Mouse (Mus musculus) midbrain, embryonic 11.5 days (tissue): ENCODE results near the gene Cd274. TPM values are rescaled to one million over a fixed set of nuclear protein-coding genes. Genes with fewer than 3 reads are reported as not detected.
A peak's percentile ranks its signal among the peaks of the same experiment; 100 is the strongest.

Source experiments
- ATAC-seq: fragments of 200-750 bp; cut with Nextera tagmentation; 2 replicates; pipeline ENCODE4 v1.8.0; 2017; ENCODE audit warnings: moderate TSS enrichment, moderate library complexity; ENCODE audit not compliant: low FRiP score
- DNase-seq: peaks from one replicate; pipeline ENCODE4 v3.0.0; 2015; ENCODE audit warnings: low spot score; ENCODE audit errors: missing footprints
- H3K27ac ChIP-seq: fragments of 300-500 bp; sonication (generic); 2 replicates; pipeline ENCODE4 v1.5.1; 2014; ENCODE audit warnings: low read depth, low read length
- H3K27me3 ChIP-seq: fragments of 300-500 bp; sonication (generic); 2 replicates; pipeline ENCODE4 v1.6.1; 2014; ENCODE audit warnings: mild to moderate bottlenecking, low read length, moderate library complexity, mixed read lengths; ENCODE audit not compliant: control insufficient read depth, insufficient read depth
- H3K36me3 ChIP-seq: fragments of 300-500 bp; sonication (generic); 2 replicates; pipeline ENCODE4 v1.6.1; 2014; ENCODE audit warnings: mild to moderate bottlenecking, low read length, moderate library complexity, mixed read lengths; ENCODE audit not compliant: control insufficient read depth, insufficient read depth
- H3K4me1 ChIP-seq: fragments of 300-500 bp; sonication (generic); 2 replicates; pipeline ENCODE4 v1.6.1; 2014; ENCODE audit warnings: low read length; ENCODE audit not compliant: control insufficient read depth, insufficient read depth
- H3K4me2 ChIP-seq: fragments of 300-500 bp; sonication (generic); 2 replicates; pipeline ENCODE4 v1.6.1; 2014; ENCODE audit warnings: mild to moderate bottlenecking, moderate library complexity
- H3K4me3 ChIP-seq: fragments of 300-500 bp; sonication (generic); 2 replicates; pipeline ENCODE4 v1.5.1; 2014; ENCODE audit warnings: low read depth, low read length
- H3K9ac ChIP-seq: fragments of 300-500 bp; sonication (generic); 2 replicates; pipeline ENCODE4 v1.6.1; 2014; ENCODE audit warnings: low read length
- H3K9me3 ChIP-seq: fragments of 300-500 bp; sonication (generic); 2 replicates; pipeline ENCODE4 v1.6.1; 2016; ENCODE audit warnings: low read length; ENCODE audit not compliant: control insufficient read depth
- WGBS: fragments of 180-500 bp; shearing (Covaris S2); extraction: QIAGEN DNeasy Blood & Tissue Kit; methylation state at CpG from one replicate; pipeline ENCODE4 v1.1.7; 2014; 5-methylcytosine and 5-hydroxymethylcytosine counted together
- polyA plus RNA-seq: library from polyadenylated mRNA; unstranded; fragments of >200 nt; fragmentation: Nextera tagmentation; extraction: Ambion mirVana; gene quantifications from 2 replicates; pipeline ENCODE4 v1.2.1, GENCODE M21; 2014

Gene Cd274
- polyA plus RNA-seq, 1 experiment from 2014 or later: 0.34 TPM

DNA sequence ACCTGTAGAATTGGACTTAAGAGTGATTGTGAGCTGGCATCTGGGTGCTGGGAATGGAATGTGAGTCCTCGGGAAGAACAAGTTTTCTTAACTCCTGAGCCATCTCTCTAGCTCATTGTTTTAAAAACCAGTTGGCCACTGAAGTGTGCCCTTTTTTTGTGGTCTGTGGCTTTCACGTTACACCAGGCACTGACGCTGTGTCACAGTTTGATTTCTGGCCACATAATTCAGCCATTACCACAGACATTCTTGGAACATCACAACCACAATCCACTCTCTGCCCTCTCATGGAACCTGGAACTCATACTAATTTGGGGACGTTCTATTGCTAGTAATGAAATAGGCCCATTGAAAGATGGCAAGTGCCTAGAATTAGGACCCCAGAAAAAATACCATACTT, 26.2 kb upstream of the Cd274 start:
- no peak overlapping the region for H3K4me3 ChIP-seq

DNA sequence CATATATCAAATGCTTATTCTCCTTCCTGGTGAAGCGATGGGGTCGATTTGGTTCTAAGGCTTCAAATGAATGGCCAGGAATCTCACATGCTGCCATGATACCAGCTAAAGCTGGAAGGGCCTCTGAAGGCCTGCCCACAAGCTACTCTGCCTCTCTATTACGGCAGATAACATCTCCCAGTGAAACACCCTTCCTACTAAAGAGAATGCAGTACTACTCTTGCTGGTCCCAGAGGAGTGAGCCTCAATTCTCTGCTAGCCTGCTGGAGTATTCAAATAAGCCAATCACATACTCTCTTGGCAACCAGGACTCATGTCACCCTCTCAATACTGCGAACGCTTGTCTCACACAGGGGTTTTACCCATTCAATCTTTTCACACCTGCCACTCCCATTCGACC, 25.0 kb upstream of the Cd274 start:
- no peaks in the 10 kb centered on the region for H3K36me3 ChIP-seq
- WGBS: 88% methylated on average over 6 of the region's 6 CpGs
- no peaks in the 10 kb centered on the region for H3K4me1 ChIP-seq
- H3K27me3 ChIP-seq: no peaks in the 10 kb centered on the region
- H3K9me3 ChIP-seq: no peaks in the 10 kb centered on the region
- no peak for DNase-seq
- H3K27ac ChIP-seq: no peak overlapping the region
- no peak overlapping the region for H3K9ac ChIP-seq
- no peak overlapping the region for H3K4me3 ChIP-seq
- no peak for ATAC-seq
- H3K4me2 ChIP-seq: no peak overlapping the region

More for the DNA sequence above, 26.2 kb upstream of the Cd274 start:
- ATAC-seq: no peak
- 86% methylated on average over 4 of the region's 4 CpGs for WGBS
- no peak overlapping the region for H3K9ac ChIP-seq
- H3K27me3 ChIP-seq: no peaks in the 10 kb centered on the region
- no peak for DNase-seq
- H3K9me3 ChIP-seq: no peaks in the 10 kb centered on the region
- no peak overlapping the region for H3K27ac ChIP-seq
- no peaks in the 10 kb centered on the region for H3K4me1 ChIP-seq
- H3K36me3 ChIP-seq: no peaks in the 10 kb centered on the region
- H3K4me2 ChIP-seq: no peak overlapping the region

DNA sequence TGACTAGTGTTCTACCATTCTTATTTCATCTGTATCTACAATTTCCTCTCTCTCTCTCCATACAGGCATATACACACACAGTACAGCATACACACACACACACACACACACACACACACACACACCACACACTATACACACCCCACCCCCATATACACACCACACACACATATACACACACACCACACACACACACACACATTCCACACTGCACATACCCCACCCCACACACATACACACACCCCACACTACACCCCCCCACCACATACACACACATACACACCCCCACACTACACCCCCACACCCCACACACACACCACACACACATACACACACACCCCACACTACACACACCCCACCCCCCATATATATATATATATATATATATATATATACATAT, 22.4 kb upstream of the Cd274 start:
- no peaks in the 10 kb centered on the region for H3K4me1 ChIP-seq
- no peak overlapping the region for H3K9ac ChIP-seq
- H3K27me3 ChIP-seq: no peaks in the 10 kb centered on the region
- H3K9me3 ChIP-seq: no peaks in the 10 kb centered on the region
- no peak overlapping the region for H3K4me3 ChIP-seq
- H3K36me3 ChIP-seq: no peaks in the 10 kb centered on the region
- H3K27ac ChIP-seq: no peak overlapping the region
- ATAC-seq (no peak), DNase-seq (no peak)
- H3K4me2 ChIP-seq: no peak overlapping the region

DNA sequence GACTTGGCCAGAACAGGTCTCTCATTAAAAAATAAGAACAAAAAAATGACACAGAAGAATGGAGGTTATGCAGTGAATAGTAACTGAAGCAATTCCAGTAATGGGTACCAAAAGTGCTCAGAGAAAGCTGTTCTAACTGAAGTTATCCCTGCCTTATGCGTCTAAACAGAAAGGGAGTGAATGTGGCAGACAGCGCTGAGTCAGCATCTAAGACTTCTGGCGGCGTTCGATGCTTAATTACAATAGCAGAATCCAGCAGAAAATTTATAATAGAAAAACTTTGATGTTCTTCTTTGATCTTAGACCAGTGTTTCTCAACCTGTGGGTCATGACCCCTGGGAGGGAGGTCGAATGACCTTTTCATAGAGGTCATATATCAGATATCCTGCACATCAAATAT, 21.6 kb upstream of the Cd274 start:
- Histone ChIP-seq H3K36me3 (no peaks in the 10 kb centered on the region), H3K4me2 (no peak overlapping the region), H3K4me1 (no peaks in the 10 kb centered on the region), H3K9ac (no peak overlapping the region), H3K4me3 (no peak overlapping the region), H3K27ac (no peak overlapping the region), H3K27me3 (no peaks in the 10 kb centered on the region), H3K9me3 (no peaks in the 10 kb centered on the region)
- WGBS: 89% methylated on average over 6 of the region's 6 CpGs
- ATAC-seq: no peak
- DNase-seq: no peak

DNA sequence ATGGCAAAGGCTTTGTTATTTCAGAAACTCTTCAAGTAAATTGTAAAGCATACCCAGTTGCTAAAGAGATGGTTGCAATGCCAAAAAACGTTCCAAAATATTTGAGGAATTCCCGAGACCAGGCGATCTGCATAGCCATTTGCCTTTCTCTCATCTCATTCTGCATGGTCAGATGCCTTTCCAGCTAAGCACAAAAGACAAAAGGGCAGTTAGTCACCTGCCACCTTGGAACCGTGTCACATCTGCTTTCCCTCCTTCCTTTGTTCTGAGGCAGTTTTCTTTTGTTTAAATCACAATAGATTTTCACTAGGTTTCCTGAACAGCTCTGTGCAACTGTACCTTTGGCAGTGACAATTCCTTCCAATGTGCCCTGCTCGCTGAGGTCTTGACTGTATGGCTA, 16.3 kb upstream of the Cd274 start:
- 57% methylated on average over 5 of the region's 5 CpGs for WGBS
- Histone ChIP-seq H3K36me3 (no peaks in the 10 kb centered on the region), H3K4me1 (peaks cover 3% of the 10 kb centered on the region; the same call in 1 of the 2 replicates), H3K9ac (no peak overlapping the region), H3K9me3 (no peaks in the 10 kb centered on the region), H3K27ac (no peak overlapping the region), H3K4me3 (no peak overlapping the region), H3K27me3 (no peaks in the 10 kb centered on the region), H3K4me2 (no peak overlapping the region)
- ATAC-seq (no peak), DNase-seq (peak; percentile 72)

DNA sequence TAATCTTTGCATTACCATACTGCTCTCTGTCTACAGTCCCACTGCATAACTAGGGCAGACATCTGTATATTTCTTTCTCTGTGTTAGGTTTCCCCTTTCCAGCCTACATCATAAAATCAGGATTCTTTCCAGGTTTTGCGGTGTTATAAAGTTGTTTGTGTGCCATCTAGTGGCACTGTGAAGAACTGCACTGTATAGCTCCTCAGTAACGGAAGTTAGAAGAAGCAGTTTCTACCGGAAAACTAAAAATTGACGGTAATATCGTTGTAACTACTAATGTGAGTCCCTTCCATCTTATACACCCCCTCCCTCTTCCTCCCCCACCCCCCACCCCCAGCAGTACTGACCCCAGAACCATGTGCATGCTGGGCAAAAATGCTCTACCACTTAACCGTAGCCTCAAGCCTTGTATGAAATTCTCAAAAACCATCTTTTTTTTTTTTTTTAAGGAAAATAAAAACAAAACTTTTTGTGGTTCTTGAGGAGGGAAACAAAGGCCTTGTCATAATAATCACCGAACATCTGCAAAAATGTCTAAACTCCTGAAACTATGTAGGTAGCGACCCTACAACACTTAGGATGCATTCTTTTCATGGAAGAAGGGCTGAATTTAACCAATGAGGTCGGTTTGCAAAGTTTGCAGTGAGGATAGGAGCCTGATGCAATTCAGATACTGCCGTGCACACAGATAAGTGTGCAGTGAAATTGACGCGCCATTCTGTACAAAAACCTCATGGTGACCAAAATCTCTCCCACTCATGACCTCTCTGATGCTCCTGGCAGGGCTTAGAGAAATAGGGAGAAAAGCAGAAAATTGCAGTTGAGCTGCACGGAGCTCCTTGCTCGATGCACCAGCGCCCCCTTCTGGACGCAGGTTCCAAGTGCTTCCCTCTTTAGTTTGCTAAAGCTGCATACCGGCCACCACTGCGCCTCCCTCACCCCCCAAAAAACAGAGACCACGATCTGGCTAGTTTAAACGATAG, 12.1 kb upstream of the Cd274 start:
- peaks cover 3% of the 10 kb centered on the region; the same call in 1 of the 2 replicates for H3K4me1 ChIP-seq
- no peak overlapping the region for H3K27ac ChIP-seq
- peak; percentile 98 for DNase-seq
- no peaks in the 10 kb centered on the region for H3K27me3 ChIP-seq
- H3K9ac ChIP-seq: peak overlapping the region; percentile 32; the same call in 1 of the 2 replicates
- H3K9me3 ChIP-seq: no peaks in the 10 kb centered on the region
- peak; percentile 62; the same call in 1 of the 2 replicates for ATAC-seq
- 3% methylated on average over 20 of the region's 20 CpGs for WGBS
- no peaks in the 10 kb centered on the region for H3K36me3 ChIP-seq
- H3K4me2 ChIP-seq: peak overlapping the region; percentile 59
- peak overlapping the region; percentile 23; the same call in 1 of the 2 replicates for H3K4me3 ChIP-seq

DNA sequence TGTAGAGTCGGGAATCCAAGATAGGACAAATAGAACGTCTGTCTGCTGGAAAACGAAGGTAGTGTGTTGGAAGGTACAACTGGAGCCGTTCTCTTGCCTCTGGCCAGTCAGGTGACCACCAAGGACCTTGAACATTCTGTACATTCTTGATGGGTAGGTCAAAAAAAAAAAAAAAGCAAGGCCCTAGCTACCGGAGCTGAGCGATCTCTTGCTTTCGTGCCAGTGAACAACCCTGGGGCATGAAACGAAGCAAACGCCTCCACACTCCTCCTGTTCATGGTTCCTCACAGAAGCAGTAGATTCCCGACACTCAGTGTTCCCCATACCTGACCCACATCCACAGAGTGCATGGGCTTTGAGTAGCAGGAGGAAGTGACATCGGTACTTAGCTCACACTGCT, 11.0 kb upstream of the Cd274 start:
- Histone ChIP-seq H3K9me3 (no peaks in the 10 kb centered on the region), H3K4me2 (no peak overlapping the region), H3K9ac (no peak overlapping the region), H3K27me3 (no peaks in the 10 kb centered on the region), H3K27ac (no peak overlapping the region), H3K36me3 (no peaks in the 10 kb centered on the region), H3K4me1 (peaks cover 3% of the 10 kb centered on the region; the same call in 1 of the 2 replicates), H3K4me3 (no peak overlapping the region)
- no peak for ATAC-seq
- WGBS: 88% methylated on average over 11 of the region's 11 CpGs
- DNase-seq: no peak

DNA sequence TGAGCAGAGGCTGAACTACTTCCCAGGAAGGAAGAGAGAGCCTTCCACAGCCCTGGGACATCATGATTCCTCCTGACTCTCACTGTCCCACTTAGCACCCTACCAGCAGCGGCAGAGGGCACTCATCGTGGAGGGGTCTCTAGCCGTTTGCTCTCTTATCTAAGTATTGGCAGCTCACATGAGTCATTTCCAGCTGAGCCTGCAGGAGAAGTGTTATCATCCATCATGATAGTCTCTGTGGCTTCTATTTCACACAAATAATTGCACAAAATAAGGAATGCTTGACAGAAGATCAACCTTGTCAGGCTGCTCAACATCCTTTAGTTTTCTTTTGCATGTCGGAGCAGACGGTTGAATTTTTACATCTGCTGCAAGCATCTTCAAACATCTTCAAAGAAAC, 7.0 kb upstream of the Cd274 start:
- WGBS: 82% methylated on average over 5 of the region's 5 CpGs
- no peak overlapping the region for H3K9ac ChIP-seq
- peaks cover 6% of the 10 kb centered on the region; the same call in 1 of the 2 replicates for H3K4me1 ChIP-seq

DNA sequence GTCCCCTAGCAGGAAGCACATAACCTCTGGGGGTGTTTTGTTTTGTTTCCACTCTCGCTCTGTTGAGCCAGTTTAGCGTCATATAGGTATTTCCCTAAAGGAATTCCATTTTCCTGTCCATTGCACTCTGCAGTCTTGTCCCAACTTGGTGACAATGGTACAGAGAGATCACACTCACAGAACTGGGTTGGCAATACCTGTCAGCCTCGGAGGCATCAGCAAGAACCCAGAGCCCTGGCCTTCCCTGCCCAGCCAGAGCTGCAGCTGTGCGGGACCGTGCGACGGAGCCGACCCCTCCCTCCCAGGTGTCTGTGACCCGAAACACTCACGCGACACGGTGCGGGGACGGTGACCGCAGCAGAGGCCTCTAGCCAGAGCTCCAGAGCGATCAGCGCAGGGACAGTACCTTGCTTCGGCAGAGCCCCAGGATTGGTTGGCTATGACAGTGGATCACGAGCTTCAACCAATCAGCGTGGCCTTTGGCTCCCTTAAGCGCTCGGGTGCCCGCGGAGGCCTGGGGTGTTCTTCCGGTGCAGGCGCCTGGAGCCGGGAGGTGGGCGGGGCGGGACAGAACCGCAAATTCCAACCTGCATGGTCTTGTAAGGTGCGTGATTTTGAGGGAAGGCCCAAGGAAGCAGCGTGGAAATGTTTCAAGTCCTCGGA, 5.7 kb upstream of the Cd274 start:
- 2% methylated on average over 33 of the region's 33 CpGs for WGBS
- H3K9me3 ChIP-seq: no peaks in the 10 kb centered on the region
- H3K27me3 ChIP-seq: no peaks in the 10 kb centered on the region; the same call in 1 of the 2 replicates
- H3K9ac ChIP-seq: peak overlapping the region; percentile 77
- peak overlapping the region; percentile 59 for H3K4me3 ChIP-seq
- peaks cover 6% of the 10 kb centered on the region; the same call in 1 of the 2 replicates for H3K4me1 ChIP-seq
- DNase-seq (peak; percentile 96), ATAC-seq (peak; percentile 100)
- H3K27ac ChIP-seq: no peak overlapping the region
- peak overlapping the region; percentile 78 for H3K4me2 ChIP-seq
- H3K36me3 ChIP-seq: no peaks in the 10 kb centered on the region

More for the DNA sequence above, 7.0 kb upstream of the Cd274 start:
- no peaks in the 10 kb centered on the region; the same call in 1 of the 2 replicates for H3K27me3 ChIP-seq
- DNase-seq: peak; percentile 51
- H3K9me3 ChIP-seq: no peaks in the 10 kb centered on the region
- no peak overlapping the region for H3K27ac ChIP-seq
- H3K36me3 ChIP-seq: no peaks in the 10 kb centered on the region
- no peak for ATAC-seq
- no peak overlapping the region for H3K4me2 ChIP-seq
- no peak overlapping the region for H3K4me3 ChIP-seq
